Mouse (Mus musculus) erythroblast, embryonic 14.5 days (primary cell): Measurements from ENCODE around the gene Tuba8.

Experiments used
- GATA1 ChIP-seq: IDR thresholded peaks from 2 replicates; pipeline ENCODE4 v1.6.1; 2012; ENCODE audit warnings: low read length, inconsistent platforms, mixed read lengths
- TAL1 ChIP-seq: IDR thresholded peaks from 3 replicates; pipeline ENCODE4 v1.6.1; 2012; ENCODE audit warnings: low read length, inconsistent platforms, mixed read lengths

- TF ChIP-seq TAL1: no peak
- no peak for TF ChIP-seq GATA1
Measured at GRCm38 (mm10) chr6:121224993-121225392, 14.5 kb downstream of the Tuba8 start.
